Mouse (Mus musculus) thymus, postnatal 14 days (tissue): ENCODE measurements around the gene Usp28.

ENCODE experiments used
- DNase-seq: peaks from one replicate; pipeline ENCODE4 v3.0.0; 2021

The Usp28 gene

GRCm38 (mm10) chr9:49024529-49024928 lies 39.4 kb downstream of the Usp28 start:
- DNase-seq = no peak

GRCm38 (mm10) chr9:49034764-49035163 lies 49.6 kb downstream of the Usp28 start:
- no peak for DNase-seq

- DNase-seq = no peak
Observed at GRCm38 (mm10) chr9:49050901-49051300, 65.7 kb downstream of the Usp28 start.

GRCm38 (mm10) chr9:49051349-49051748 lies 66.2 kb downstream of the Usp28 start:
- DNase-seq = peak; percentile 74

- no peak for DNase-seq
Observed at GRCm38 (mm10) chr9:49054028-49054427, 68.9 kb downstream of the Usp28 start.

GRCm38 (mm10) chr9:49055333-49056205 lies 70.4 kb downstream of the Usp28 start, which contains the start of gene Zw10:
Zw10 (plus strand) TSS chr9:49055613.
- DNase-seq = peak; percentile 93

- DNase-seq = no peak
Observed at GRCm38 (mm10) chr9:49076847-49077246, 91.7 kb downstream of the Usp28 start.

- no peak for DNase-seq
Observed at GRCm38 (mm10) chr9:49081107-49081506, 95.9 kb downstream of the Usp28 start, which contains the start of gene Tmprss5. Tmprss5 (plus strand) TSS chr9:49081260.

- peak; percentile 65 for DNase-seq
Observed at GRCm38 (mm10) chr9:49081561-49081960, 96.4 kb downstream of the Usp28 start.

- DNase-seq = no peak
Observed at GRCm38 (mm10) chr9:49087317-49087716, 102.1 kb downstream of the Usp28 start.
